Mouse (Mus musculus): Measurements from ENCODE around the gene Fbxo8. TPM values are rescaled to one million over a fixed set of nuclear protein-coding genes. Genes with fewer than 3 reads are reported as not detected.
A peak's percentile ranks its signal among the peaks of the same experiment; 100 is the strongest.

Gene Fbxo8
- total and polyA plus RNA-seq, 3 experiments: 17.0 to 28.8 TPM; not detected in 1

DNA sequence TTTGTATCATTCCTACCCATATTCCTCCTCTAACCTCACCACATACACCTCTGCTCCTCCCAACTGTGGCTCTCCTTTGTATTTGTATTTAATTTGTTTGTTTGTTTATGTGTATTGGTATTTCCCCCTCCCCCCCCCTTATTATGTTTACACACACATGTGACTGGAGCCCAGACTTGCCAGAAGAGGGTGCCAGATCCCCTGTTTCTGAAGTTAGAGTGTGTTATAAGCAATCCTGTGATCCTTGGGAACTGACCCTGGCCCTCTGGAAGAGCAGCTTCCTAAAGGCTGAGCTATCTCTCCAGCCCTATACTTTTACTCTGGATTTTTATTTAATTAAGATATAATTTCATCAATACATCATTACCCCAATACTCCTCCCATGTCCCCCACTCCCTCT, 32.0 kb downstream of the Fbxo8 start:
- H3K27ac ChIP-seq (ENCODE audit: control insufficient read depth, low read depth, low read length): no peak overlapping the region
- no peaks in the 10 kb centered on the region for H3K27me3 ChIP-seq (ENCODE audit: control insufficient read depth in 1 of 2, insufficient read depth in 2 of 2, low read length in 2 of 2)
- H3K9me3 ChIP-seq (replicated peaks; ENCODE audit: insufficient read depth, low read length): no peaks in the 10 kb centered on the region
- no peaks in the 10 kb centered on the region for H3K79me2 ChIP-seq (ENCODE audit: control insufficient read depth, insufficient read depth, low read length, poor library complexity)
- H3K4me1 ChIP-seq (ENCODE audit: control insufficient read depth in 1 of 2, insufficient read depth in 2 of 2, low read length in 2 of 2): no peaks in the 10 kb centered on the region
- H3K9ac ChIP-seq (ENCODE audit: control insufficient read depth, low read depth, low read length, poor library complexity, severe bottlenecking): no peak overlapping the region
- TF ChIP-seq EP300 (IDR thresholded peaks at IDR 0.05; ENCODE audit: low read depth in 1 of 2, low read length in 2 of 2) (no peak), MAZ (IDR thresholded peaks at IDR 0.05; ENCODE audit: low read depth, low read length) (no peak), MEF2A (IDR thresholded peaks at IDR 0.05; ENCODE audit: extremely low read depth, insufficient replicate concordance, low read depth, low read length, poor library complexity, severe bottlenecking) (no peak), ZNF384 (IDR thresholded peaks at IDR 0.05; ENCODE audit: low read depth, low read length) (no peak), CTCF (IDR thresholded peaks at IDR 0.05 in 2 of 3, conservative IDR thresholded peaks at IDR 0.05 in 1 of 3; ENCODE audit: control insufficient read depth in 1 of 3, insufficient read depth in 1 of 3, low read depth in 2 of 3, low read length in 3 of 3, poor library complexity in 1 of 3, severe bottlenecking in 1 of 3) (peak in 1 of 3 experiments; percentile 26; a peak in 2 of 6 replicates)
- peak; percentile 17 for DNase-seq (ENCODE audit: low read depth, low spot score)
- no peak overlapping the region for H3K4me3 ChIP-seq (ENCODE audit: control insufficient read depth in 1 of 2, insufficient read depth in 1 of 2, low read depth in 2 of 2, low read length in 2 of 2)
- no peaks in the 10 kb centered on the region; a peak in 1 of 4 replicates for H3K36me3 ChIP-seq (ENCODE audit: control insufficient read depth in 1 of 2, insufficient read depth in 2 of 2, low read length in 2 of 2)

- Histone ChIP-seq H3K9ac (ENCODE audit: control insufficient read depth, low read depth, low read length, poor library complexity, severe bottlenecking) (no peak overlapping the region), H3K36me3 (ENCODE audit: control insufficient read depth in 1 of 2, insufficient read depth in 2 of 2, low read length in 2 of 2) (0 out of 4 replicates have a peak, but pooled peaks cover 0 to 1% of the 10 kb centered on the region in 2 experiments), H3K9me3 (replicated peaks; ENCODE audit: insufficient read depth, low read length) (no peaks in the 10 kb centered on the region), H3K4me1 (ENCODE audit: control insufficient read depth in 1 of 2, insufficient read depth in 2 of 2, low read length in 2 of 2) (no peaks in the 10 kb centered on the region), H3K79me2 (ENCODE audit: control insufficient read depth, insufficient read depth, low read length, poor library complexity) (no peaks in the 10 kb centered on the region), H3K27me3 (ENCODE audit: control insufficient read depth in 1 of 2, insufficient read depth in 2 of 2, low read length in 2 of 2) (no peaks in the 10 kb centered on the region), H3K4me3 (ENCODE audit: control insufficient read depth in 1 of 2, insufficient read depth in 1 of 2, low read depth in 2 of 2, low read length in 2 of 2) (no peak overlapping the region), H3K27ac (ENCODE audit: control insufficient read depth, low read depth, low read length) (no peak overlapping the region)
- no peak for DNase-seq (ENCODE audit: low read depth, low spot score)
- no peak for TF ChIP-seq ZMIZ1 (IDR thresholded peaks at IDR 0.05; ENCODE audit: low read depth, low read length)
- TF ChIP-seq SIN3A (IDR thresholded peaks at IDR 0.05; ENCODE audit: low read length): no peak
- TF ChIP-seq ELF1 (IDR thresholded peaks at IDR 0.05; ENCODE audit: low read depth, low read length): no peak
- TF ChIP-seq ZNF384 (IDR thresholded peaks at IDR 0.05; ENCODE audit: low read depth, low read length): no peak
- TF ChIP-seq USF1 (IDR thresholded peaks at IDR 0.05; ENCODE audit: low read depth, low read length): no peak
- TF ChIP-seq MAX (IDR thresholded peaks at IDR 0.05; ENCODE audit: low read length): no peak
- no peak for TF ChIP-seq ETS1 (IDR thresholded peaks at IDR 0.05; ENCODE audit: low read depth, low read length)
- TF ChIP-seq MAFK (IDR thresholded peaks at IDR 0.05; ENCODE audit: borderline replicate concordance, low read depth, low read length): no peak
- no peak for TF ChIP-seq UBTF (IDR thresholded peaks at IDR 0.05; ENCODE audit: borderline replicate concordance, insufficient read depth, low read depth, low read length)
- no peak for TF ChIP-seq NRF1 (IDR thresholded peaks at IDR 0.05; ENCODE audit: insufficient read depth, low read depth, low read length, poor library complexity, severe bottlenecking)
- TF ChIP-seq SMC3 (IDR thresholded peaks at IDR 0.05; ENCODE audit: low read depth, low read length): no peak
Observed at GRCm38 (mm10) chr8:56589004-56589403, 38.1 kb downstream of the Fbxo8 start.
